Mouse (Mus musculus) heart, embryonic 11.5 days (tissue): ENCODE measurements around the gene Snrpa1. TPM values are rescaled to one million over a fixed set of nuclear protein-coding genes. Genes with fewer than 3 reads are reported as not detected.

ENCODE experiments used
- ATAC-seq: fragments of 200-750 bp; cut with Nextera tagmentation; replicated peaks from 2 replicates; pipeline ENCODE4 v1.8.0; 2017; ENCODE audit warnings: moderate library complexity; ENCODE audit not compliant: insufficient number of reproducible peaks, low FRiP score, low TSS enrichment
- H3K27ac ChIP-seq: fragments of 300-500 bp; sonication (generic); 2 replicates; pipeline ENCODE4 v1.5.1; 2014; ENCODE audit warnings: mild to moderate bottlenecking, low read depth, low read length
- H3K27me3 ChIP-seq: fragments of 300-500 bp; sonication (generic); 2 replicates; pipeline ENCODE4 v1.6.1; 2014; ENCODE audit warnings: mild to moderate bottlenecking, low read length, mixed read lengths; ENCODE audit not compliant: control insufficient read depth, insufficient read depth
- H3K36me3 ChIP-seq: fragments of 300-500 bp; sonication (generic); 2 replicates; pipeline ENCODE4 v1.6.1; 2014; ENCODE audit warnings: mild to moderate bottlenecking, low read length, moderate library complexity, mixed read lengths; ENCODE audit not compliant: control insufficient read depth, insufficient read depth
- H3K4me1 ChIP-seq: fragments of 300-500 bp; sonication (generic); 2 replicates; pipeline ENCODE4 v1.6.1; 2014; ENCODE audit warnings: low read length; ENCODE audit not compliant: control insufficient read depth, insufficient read depth
- H3K4me2 ChIP-seq: fragments of 300-500 bp; sonication (generic); 2 replicates; pipeline ENCODE4 v1.6.1; 2014; ENCODE audit warnings: mild to moderate bottlenecking, moderate library complexity
- H3K4me3 ChIP-seq: fragments of 300-500 bp; sonication (generic); 2 replicates; pipeline ENCODE4 v1.5.1; 2014; ENCODE audit warnings: low read depth, low read length
- H3K9ac ChIP-seq: fragments of 300-500 bp; sonication (generic); 2 replicates; pipeline ENCODE4 v1.6.1; 2014; ENCODE audit warnings: mild to moderate bottlenecking, low read depth, low read length, moderate library complexity
- H3K9me3 ChIP-seq: fragments of 300-500 bp; sonication (generic); replicated peaks from 2 replicates; pipeline ENCODE4 v1.6.1; 2016; ENCODE audit warnings: low read length; ENCODE audit not compliant: control insufficient read depth
- WGBS: fragments of 180-500 bp; shearing (Covaris S2); extraction: QIAGEN DNeasy Blood & Tissue Kit; methylation state at CpG from one replicate; pipeline ENCODE4 v1.1.7; 2014; ENCODE audit not compliant: insufficient replicate concordance; 5-methylcytosine and 5-hydroxymethylcytosine counted together
- polyA plus RNA-seq: library from polyadenylated mRNA; unstranded; fragments of >200 nt; fragmentation: Nextera tagmentation; extraction: Ambion mirVana; gene quantifications from 2 replicates; pipeline ENCODE4 v1.2.1, GENCODE M21; 2014

Snrpa1 gene
- polyA plus RNA-seq: 127 and 128 TPM in 2 replicates

GRCm38 (mm10) chr7:66058703-66059102, at the start of gene Snrpa1:
Gene Snrpa1 (plus strand): TSS chr7:66059003.
- Histone ChIP-seq H3K4me1 (peaks cover 11% of the 10 kb centered on the region; the same call in 1 of the 2 replicates), H3K27ac (no peak within 1 kb of the TSS), H3K9me3 (no peaks in the 10 kb centered on the region), H3K4me3 (peak within 1 kb of the TSS; percentile 82), H3K9ac (peak within 1 kb of the TSS; percentile 79), H3K36me3 (no peaks in the 10 kb centered on the region), H3K4me2 (peak within 1 kb of the TSS; percentile 76), H3K27me3 (peaks cover 2% of the 10 kb centered on the region; the same call in 1 of the 2 replicates)
- WGBS: 76% methylated on average over 1 of the region's 1 CpGs
- ATAC-seq: no peak

GRCm38 (mm10) chr7:66010518-66010917, 48.3 kb upstream of the Snrpa1 start:
- H3K9ac ChIP-seq: no peak overlapping the region
- no peak overlapping the region for H3K4me2 ChIP-seq
- H3K27me3 ChIP-seq: no peaks in the 10 kb centered on the region
- ATAC-seq: no peak
- 78% methylated on average over 6 of the region's 6 CpGs for WGBS
- no peaks in the 10 kb centered on the region for H3K36me3 ChIP-seq
- no peaks in the 10 kb centered on the region for H3K4me1 ChIP-seq
- no peaks in the 10 kb centered on the region for H3K9me3 ChIP-seq
- H3K4me3 ChIP-seq: no peak overlapping the region
- no peak overlapping the region for H3K27ac ChIP-seq

GRCm38 (mm10) chr7:66027747-66028146, 31.1 kb upstream of the Snrpa1 start:
- 60% methylated on average over 2 of the region's 2 CpGs for WGBS
- Histone ChIP-seq H3K4me2 (no peak overlapping the region), H3K27me3 (no peaks in the 10 kb centered on the region; the same call in 1 of the 2 replicates), H3K4me3 (no peak overlapping the region), H3K9ac (no peak overlapping the region), H3K9me3 (peaks cover 3% of the 10 kb centered on the region; the same call in 1 of the 2 replicates), H3K4me1 (peaks cover 4% of the 10 kb centered on the region), H3K36me3 (no peaks in the 10 kb centered on the region), H3K27ac (no peak overlapping the region)
- no peak for ATAC-seq

GRCm38 (mm10) chr7:66028766-66029512, 29.9 kb upstream of the Snrpa1 start:
- no peak for ATAC-seq
- Histone ChIP-seq H3K9me3 (peaks cover 3% of the 10 kb centered on the region; the same call in 1 of the 2 replicates), H3K4me2 (no peak overlapping the region), H3K36me3 (no peaks in the 10 kb centered on the region), H3K4me3 (no peak overlapping the region), H3K9ac (no peak overlapping the region), H3K4me1 (peaks cover 4% of the 10 kb centered on the region), H3K27ac (no peak overlapping the region), H3K27me3 (no peaks in the 10 kb centered on the region; the same call in 1 of the 2 replicates)
- WGBS: 55% methylated on average over 6 of the region's 6 CpGs

- no peak for ATAC-seq
These were observed 22.0 kb upstream of the Snrpa1 start for GRCm38 (mm10) chr7:66036809-66037208.

GRCm38 (mm10) chr7:66038261-66038660, 20.5 kb upstream of the Snrpa1 start:
- no peak overlapping the region for H3K27ac ChIP-seq
- H3K4me1 ChIP-seq: peaks cover 4% of the 10 kb centered on the region; the same call in 1 of the 2 replicates

More at GRCm38 (mm10) chr7:66036809-66037208, 22.0 kb upstream of the Snrpa1 start:
- Histone ChIP-seq H3K4me2 (no peak overlapping the region), H3K4me3 (no peak overlapping the region), H3K36me3 (no peaks in the 10 kb centered on the region), H3K9me3 (no peaks in the 10 kb centered on the region), H3K9ac (no peak overlapping the region), H3K27me3 (peaks cover 9% of the 10 kb centered on the region), H3K4me1 (peaks cover 4% of the 10 kb centered on the region; the same call in 1 of the 2 replicates), H3K27ac (no peak overlapping the region)
- 73% methylated on average over 8 of the region's 8 CpGs for WGBS

GRCm38 (mm10) chr7:66038730-66039129, 20.1 kb upstream of the Snrpa1 start:
- no peak overlapping the region for H3K4me2 ChIP-seq
- no peak for ATAC-seq
- H3K4me3 ChIP-seq: no peak overlapping the region
- WGBS: 84% methylated on average over 11 of the region's 11 CpGs
- no peaks in the 10 kb centered on the region for H3K36me3 ChIP-seq
- H3K4me1 ChIP-seq: peaks cover 4% of the 10 kb centered on the region; the same call in 1 of the 2 replicates
- no peak overlapping the region for H3K9ac ChIP-seq
- H3K27me3 ChIP-seq: peaks cover 9% of the 10 kb centered on the region
- no peak overlapping the region for H3K27ac ChIP-seq
- H3K9me3 ChIP-seq: no peaks in the 10 kb centered on the region

More at GRCm38 (mm10) chr7:66038261-66038660, 20.5 kb upstream of the Snrpa1 start:
- ATAC-seq: no peak
- H3K36me3 ChIP-seq: no peaks in the 10 kb centered on the region
- WGBS: 56% methylated on average over 3 of the region's 3 CpGs
- H3K9ac ChIP-seq: no peak overlapping the region
- H3K27me3 ChIP-seq: peaks cover 9% of the 10 kb centered on the region
- H3K9me3 ChIP-seq: no peaks in the 10 kb centered on the region
- H3K4me3 ChIP-seq: no peak overlapping the region
- no peak overlapping the region for H3K4me2 ChIP-seq

GRCm38 (mm10) chr7:66040026-66040814, 18.6 kb upstream of the Snrpa1 start:
- Histone ChIP-seq H3K27me3 (peaks cover 10% of the 10 kb centered on the region), H3K4me2 (no peak overlapping the region), H3K9me3 (no peaks in the 10 kb centered on the region), H3K36me3 (no peaks in the 10 kb centered on the region), H3K27ac (no peak overlapping the region), H3K4me3 (no peak overlapping the region), H3K4me1 (peaks cover 4% of the 10 kb centered on the region; the same call in 1 of the 2 replicates), H3K9ac (no peak overlapping the region)
- 65% methylated on average over 18 of the region's 18 CpGs for WGBS
- ATAC-seq: no peak
